Mouse (Mus musculus): Measurements from ENCODE around the gene Rnf212. TPM values are rescaled to one million over a fixed set of nuclear protein-coding genes. Genes with fewer than 3 reads are reported as not detected.

Rnf212 gene
- total and polyA plus RNA-seq, 3 experiments, result not detected

GRCm38 (mm10) chr5:108679909-108680308, 94.9 kb downstream of the Rnf212 start:
- H3K4me1 ChIP-seq (ENCODE audit: control insufficient read depth in 1 of 2, insufficient read depth in 2 of 2), result no peaks in the 10 kb centered on the region
- no peaks in the 10 kb centered on the region for H3K27me3 ChIP-seq (replicated peaks)
- in situ Hi-C loops (cut with MboI; ENCODE audit: low pct_ligation_motif_present, low pct_unique_long_range_greater_than_20kb, low sequenced_read_pairs) (no loop called here), dilution Hi-C loops (cut with MboI; ENCODE audit: extremely low pct_ligation_motif_present, extremely low pct_unique_long_range_greater_than_20kb, low sequenced_read_pairs) (no loop called here)
- no peak overlapping the region for H3K9ac ChIP-seq (ENCODE audit: insufficient read depth, low read depth)
- TF ChIP-seq MAZ (IDR thresholded peaks at IDR 0.05; ENCODE audit: low read depth, low read length) (no peak), RCOR1 (conservative IDR thresholded peaks at IDR 0.05; ENCODE audit: low read depth, low read length) (no peak), BHLHE40 (IDR thresholded peaks at IDR 0.05; ENCODE audit: low read depth, low read length) (no peak), POLR2AphosphoS2 (IDR thresholded peaks at IDR 0.05; ENCODE audit: low read depth, low read length) (no peak), CTCF (conservative IDR thresholded peaks at IDR 0.05 in 1 of 2, IDR thresholded peaks at IDR 0.05 in 1 of 2; ENCODE audit: low read depth in 2 of 2, low read length in 2 of 2) (peak in 1 of 2 experiments; percentile 60; a peak in 2 of 4 replicates), NRF1 (IDR thresholded peaks at IDR 0.05; ENCODE audit: low read depth, low read length) (no peak), RAD21 (IDR thresholded peaks at IDR 0.05; ENCODE audit: low read depth, low read length) (peak; percentile 49)
- H3K4me2 ChIP-seq (ENCODE audit: insufficient read depth, low read depth, poor library complexity, severe bottlenecking), result no peak overlapping the region
- no peak overlapping the region for H3K27ac ChIP-seq (ENCODE audit: insufficient read depth, low read depth)
- DNase-seq (ENCODE audit: extremely low read depth), result no peak
- no peaks in the 10 kb centered on the region for H3K9me3 ChIP-seq (replicated peaks; ENCODE audit: low read length)
- peaks cover 5 to 60% of the 10 kb centered on the region in 2 experiments for H3K36me3 ChIP-seq (replicated peaks in 1 of 2; ENCODE audit: control insufficient read depth in 1 of 2, insufficient read depth in 1 of 2, low read length in 1 of 2)
- no peaks in the 10 kb centered on the region for H3K79me2 ChIP-seq (replicated peaks; ENCODE audit: control insufficient read depth, extremely low read depth, insufficient read depth, poor library complexity, severe bottlenecking)
- H3K4me3 ChIP-seq (replicated peaks in 1 of 3; ENCODE audit: low read depth in 2 of 3, low read length in 2 of 3, poor library complexity in 1 of 3), result no peak overlapping the region

Other genes with a start within 250 kb of the Rnf212 start
- not detected in 2 replicates for gene Cplx1, start 225.0 kb downstream of the Rnf212 start, total RNA-seq (2012; rRNA removed)
- not detected in 2 replicates for gene Cplx1, start 225.0 kb downstream of the Rnf212 start, total RNA-seq (2014; rRNA removed)
- gene Cplx1, start 225.0 kb downstream of the Rnf212 start, polyA plus RNA-seq (2012; ENCODE audit: insufficient read length, low read depth), result not detected in 2 replicates
- 61.6 and 67.3 TPM in 2 replicates for gene Gak, start 145.2 kb downstream of the Rnf212 start, total RNA-seq (2012; rRNA removed)
- gene Gak, start 145.2 kb downstream of the Rnf212 start, total RNA-seq (2014; rRNA removed), result 49.9 and 50.7 TPM in 2 replicates
- gene Gak, start 145.2 kb downstream of the Rnf212 start, polyA plus RNA-seq (2012; ENCODE audit: insufficient read length, low read depth), result 59.0 and 65.2 TPM in 2 replicates
- 15.5 and 20.3 TPM in 2 replicates for gene Tmem175, start 145.2 kb downstream of the Rnf212 start, total RNA-seq (2012; rRNA removed)
- 18.3 and 25.4 TPM in 2 replicates for gene Tmem175, start 145.2 kb downstream of the Rnf212 start, total RNA-seq (2014; rRNA removed)
- 20.0 and 21.4 TPM in 2 replicates for gene Tmem175, start 145.2 kb downstream of the Rnf212 start, polyA plus RNA-seq (2012; ENCODE audit: insufficient read length, low read depth)
- gene Idua, start 114.7 kb downstream of the Rnf212 start, total RNA-seq (2012; rRNA removed), result 4.0 and 5.8 TPM in 2 replicates
- gene Idua, start 114.7 kb downstream of the Rnf212 start, total RNA-seq (2014; rRNA removed), result 2.1 and 2.3 TPM in 2 replicates
- 10.6 and 10.8 TPM in 2 replicates for gene Idua, start 114.7 kb downstream of the Rnf212 start, polyA plus RNA-seq (2012; ENCODE audit: insufficient read length, low read depth)
- gene Dgkq, start 105.3 kb downstream of the Rnf212 start, total RNA-seq (2012; rRNA removed), result 8.5 and 9.1 TPM in 2 replicates
- 3.7 and 5.5 TPM in 2 replicates for gene Dgkq, start 105.3 kb downstream of the Rnf212 start, total RNA-seq (2014; rRNA removed)
- gene Dgkq, start 105.3 kb downstream of the Rnf212 start, polyA plus RNA-seq (2012; ENCODE audit: insufficient read length, low read depth), result 4.4 and 5.0 TPM in 2 replicates
- gene Slc26a1, start 99.4 kb downstream of the Rnf212 start, total RNA-seq (2012; rRNA removed), result 0.08 TPM in 2 replicates
- not detected in 2 replicates for gene Slc26a1, start 99.4 kb downstream of the Rnf212 start, total RNA-seq (2014; rRNA removed)
- gene Slc26a1, start 99.4 kb downstream of the Rnf212 start, polyA plus RNA-seq (2012; ENCODE audit: insufficient read length, low read depth), result 0.07 and 0.11 TPM in 2 replicates
- gene Fgfrl1, start 82.6 kb downstream of the Rnf212 start, total RNA-seq (2012; rRNA removed), result 0.55 and 0.64 TPM in 2 replicates
- gene Fgfrl1, start 82.6 kb downstream of the Rnf212 start, total RNA-seq (2014; rRNA removed), result 0.17 TPM in 1 of 2 replicates, not detected in the other
- 0.26 and 0.64 TPM in 2 replicates for gene Fgfrl1, start 82.6 kb downstream of the Rnf212 start, polyA plus RNA-seq (2012; ENCODE audit: insufficient read length, low read depth)
- gene Tmed11, start 20.4 kb upstream of the Rnf212 start, total RNA-seq (2012; rRNA removed), result not detected in 2 replicates
- gene Tmed11, start 20.4 kb upstream of the Rnf212 start, total RNA-seq (2014; rRNA removed), result not detected in 2 replicates
- gene Tmed11, start 20.4 kb upstream of the Rnf212 start, polyA plus RNA-seq (2012; ENCODE audit: insufficient read length, low read depth), result not detected in 2 replicates
- not detected in 2 replicates for gene Vmn2r8, start 33.9 kb upstream of the Rnf212 start, total RNA-seq (2012; rRNA removed)
- not detected in 2 replicates for gene Vmn2r8, start 33.9 kb upstream of the Rnf212 start, total RNA-seq (2014; rRNA removed)
- not detected in 2 replicates for gene Vmn2r8, start 33.9 kb upstream of the Rnf212 start, polyA plus RNA-seq (2012; ENCODE audit: insufficient read length, low read depth)
- gene Vmn2r9, start 77.6 kb upstream of the Rnf212 start, total RNA-seq (2012; rRNA removed), result not detected in 2 replicates
- not detected in 2 replicates for gene Vmn2r9, start 77.6 kb upstream of the Rnf212 start, total RNA-seq (2014; rRNA removed)
- not detected in 2 replicates for gene Vmn2r9, start 77.6 kb upstream of the Rnf212 start, polyA plus RNA-seq (2012; ENCODE audit: insufficient read length, low read depth)
- not detected in 2 replicates for gene Vmn2r10, start 231.5 kb upstream of the Rnf212 start, total RNA-seq (2012; rRNA removed)
- gene Vmn2r10, start 231.5 kb upstream of the Rnf212 start, total RNA-seq (2014; rRNA removed), result not detected in 2 replicates
- gene Vmn2r10, start 231.5 kb upstream of the Rnf212 start, polyA plus RNA-seq (2012; ENCODE audit: insufficient read length, low read depth), result 0.06 TPM in 1 of 2 replicates, not detected in the other

Measured in CH12.LX (cell line).